Mouse (Mus musculus) right cerebral cortex, postnatal 36 days (tissue): ENCODE results near the gene Dus3l.
A peak's percentile ranks its signal among the peaks of the same experiment; 100 is the strongest.

ENCODE experiments used
- DNase-seq, 2 experiments: peaks; one replicate each; pipeline ENCODE4 v3.0.0; 2022; ENCODE audit warnings: low spot score in 2 of 2, mixed read lengths in 1 of 2

Gene Dus3l

GRCm38 (mm10) chr17:56792588-56792987, 28.0 kb downstream of the Dus3l start:
- DNase-seq: no peak

GRCm38 (mm10) chr17:56793614-56794319, 29.2 kb downstream of the Dus3l start:
- DNase-seq: no peak

GRCm38 (mm10) chr17:56799276-56799675, 34.7 kb downstream of the Dus3l start:
- no peak for DNase-seq

- DNase-seq: no peak
These were observed 37.5 kb downstream of the Dus3l start for GRCm38 (mm10) chr17:56802065-56802464.

GRCm38 (mm10) chr17:56804952-56805351, 40.4 kb downstream of the Dus3l start:
- DNase-seq: no peak

- no peak for DNase-seq
These were observed 41.2 kb downstream of the Dus3l start for GRCm38 (mm10) chr17:56805784-56806183.

GRCm38 (mm10) chr17:56808518-56808917, 44.0 kb downstream of the Dus3l start:
- peak; percentile 57 to 67 for DNase-seq

GRCm38 (mm10) chr17:56810245-56810644, 45.7 kb downstream of the Dus3l start:
- peak; percentile 39 to 67 for DNase-seq

- DNase-seq: peak; percentile 76 to 78
These were observed 49.9 kb downstream of the Dus3l start for GRCm38 (mm10) chr17:56814316-56815056.

GRCm38 (mm10) chr17:56815057-56815345, 50.4 kb downstream of the Dus3l start:
- no peak for DNase-seq

GRCm38 (mm10) chr17:56818067-56818636, 53.6 kb downstream of the Dus3l start:
- no peak for DNase-seq

GRCm38 (mm10) chr17:56819032-56819545, 54.5 kb downstream of the Dus3l start:
- no peak for DNase-seq
